Mouse (Mus musculus) midbrain, embryonic 13.5 days (tissue): Measurements from ENCODE around the gene Unc119. TPM values are rescaled to one million over a fixed set of nuclear protein-coding genes. Genes with fewer than 3 reads are reported as not detected.

Experiments
- ATAC-seq: fragments of 200-750 bp; cut with Nextera tagmentation; 2 replicates; pipeline ENCODE4 v1.8.0; 2017; ENCODE audit warnings: mild to moderate bottlenecking, moderate TSS enrichment, moderate library complexity
- H3K27ac ChIP-seq: fragments of 300-500 bp; sonication (generic); 2 replicates; pipeline ENCODE4 v1.5.1; 2015; ENCODE audit warnings: inconsistent platforms, mild to moderate bottlenecking, moderate library complexity
- H3K27me3 ChIP-seq: fragments of 300-500 bp; sonication (generic); 2 replicates; pipeline ENCODE4 v1.6.1; 2015; ENCODE audit warnings: mild to moderate bottlenecking, inconsistent platforms
- H3K36me3 ChIP-seq: fragments of 300-500 bp; sonication (generic); 2 replicates; pipeline ENCODE4 v1.6.1; 2015; ENCODE audit warnings: mild to moderate bottlenecking, inconsistent platforms
- H3K4me1 ChIP-seq: fragments of 300-500 bp; sonication (generic); replicated peaks from 2 replicates; pipeline ENCODE4 v1.6.1; 2015; ENCODE audit warnings: inconsistent platforms
- H3K4me2 ChIP-seq: fragments of 300-500 bp; sonication (generic); replicated peaks from 2 replicates; pipeline ENCODE4 v1.6.1; 2015; ENCODE audit warnings: moderate library complexity, mild to moderate bottlenecking, inconsistent platforms
- H3K4me3 ChIP-seq: fragments of 300-500 bp; sonication (generic); replicated peaks from 2 replicates; pipeline ENCODE4 v1.5.1; 2015; ENCODE audit warnings: mild to moderate bottlenecking, inconsistent platforms
- H3K9ac ChIP-seq: fragments of 300-500 bp; sonication (generic); replicated peaks from 2 replicates; pipeline ENCODE4 v1.6.1; 2015; ENCODE audit warnings: mild to moderate bottlenecking, inconsistent platforms
- H3K9me3 ChIP-seq: fragments of 300-500 bp; sonication (generic); 2 replicates; pipeline ENCODE4 v1.6.1; 2016; ENCODE audit warnings: mild to moderate bottlenecking, inconsistent platforms
- WGBS: fragments of 180-500 bp; shearing (Covaris S2); methylation state at CpG from one replicate; pipeline ENCODE4 v1.1.7; 2015; 5-methylcytosine and 5-hydroxymethylcytosine counted together
- polyA plus RNA-seq: library from polyadenylated mRNA; unstranded; fragments of >200 nt; fragmentation: Nextera tagmentation; extraction: Ambion mirVana; gene quantifications from 2 replicates; pipeline ENCODE4 v1.2.1, GENCODE M21; 2015

Gene Unc119
- polyA plus RNA-seq, 1 experiment from 2014 or later: 75.4 TPM

DNA sequence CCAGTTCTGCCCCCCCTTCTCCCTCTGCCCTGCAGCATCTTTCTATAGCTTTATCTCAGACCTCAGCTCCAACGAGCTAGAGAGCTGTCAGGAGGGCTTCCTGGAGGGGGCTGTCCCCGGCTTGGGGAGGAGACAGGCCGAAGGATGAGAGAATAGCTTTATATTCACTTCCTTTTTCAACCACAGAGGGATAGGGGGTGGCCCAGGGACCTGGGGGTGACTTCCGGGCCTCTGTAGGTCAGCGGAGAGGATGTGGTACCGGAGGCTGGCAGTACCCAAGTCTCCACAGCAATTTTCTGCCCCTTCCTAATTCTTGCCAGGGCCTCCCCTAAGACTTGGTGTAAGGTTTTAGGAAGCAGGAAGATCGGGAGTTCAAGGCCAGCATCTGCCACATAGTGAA lies 2.5 kb downstream of the Unc119 start:
- H3K9ac ChIP-seq: no peak overlapping the region; the same call in 1 of the 2 replicates
- no peak for ATAC-seq
- H3K36me3 ChIP-seq: peaks cover 28% of the 10 kb centered on the region
- peaks cover 39% of the 10 kb centered on the region for H3K4me1 ChIP-seq
- H3K27me3 ChIP-seq: no peaks in the 10 kb centered on the region
- no peak overlapping the region for H3K27ac ChIP-seq
- H3K4me3 ChIP-seq: no peak overlapping the region
- 83% methylated on average over 7 of the region's 7 CpGs for WGBS
- no peaks in the 10 kb centered on the region for H3K9me3 ChIP-seq
- H3K4me2 ChIP-seq: 0 out of 2 replicates have a peak overlapping the region, but pooled peaks have one; percentile 9

DNA sequence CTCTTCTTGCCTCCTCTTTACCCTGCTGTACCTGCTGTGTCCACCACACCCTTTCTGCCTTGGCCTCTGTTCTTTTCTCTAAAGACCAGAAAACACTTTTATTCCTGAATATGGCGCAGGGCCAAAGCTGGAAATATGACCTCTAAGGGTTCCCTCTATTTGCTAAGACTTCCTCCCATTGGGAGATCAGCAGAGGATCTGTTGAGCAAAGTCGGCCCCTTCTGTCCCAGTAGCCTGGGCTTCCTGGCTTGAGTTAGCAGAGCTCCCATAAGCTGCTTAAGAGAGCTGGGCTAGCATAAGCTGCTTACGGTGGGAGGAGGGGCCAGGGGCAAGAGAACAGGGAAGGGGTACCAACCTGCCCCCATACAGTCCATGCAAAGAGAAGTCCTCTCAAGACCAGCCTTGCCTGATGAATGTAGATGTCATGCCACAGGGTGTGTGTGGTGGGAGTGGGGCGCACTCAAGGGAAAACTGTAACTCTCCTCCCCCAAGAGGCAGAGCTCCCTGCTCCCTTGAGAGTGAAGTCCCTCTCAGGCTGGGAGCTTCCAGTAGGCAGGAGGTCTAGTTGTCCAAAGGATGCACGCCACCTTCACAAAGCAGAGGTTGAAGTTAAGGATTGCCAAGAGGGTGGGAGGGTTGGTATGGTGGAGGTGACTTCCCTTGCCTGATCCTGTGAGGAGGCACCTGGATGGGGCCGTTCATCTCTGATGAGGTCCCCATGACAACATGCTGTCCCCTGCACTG lies 3.2 kb downstream of the Unc119 start:
- no peak for ATAC-seq
- no peaks in the 10 kb centered on the region for H3K9me3 ChIP-seq
- no peaks in the 10 kb centered on the region for H3K27me3 ChIP-seq
- no peak overlapping the region for H3K4me3 ChIP-seq
- 67% methylated on average over 6 of the region's 6 CpGs for WGBS
- H3K4me1 ChIP-seq: peaks cover 39% of the 10 kb centered on the region
- H3K4me2 ChIP-seq: 0 out of 2 replicates have a peak overlapping the region, but pooled peaks have one; percentile 9
- H3K36me3 ChIP-seq: peaks cover 21% of the 10 kb centered on the region
- H3K27ac ChIP-seq: peak overlapping the region; percentile 25; the same call in 1 of the 2 replicates
- H3K9ac ChIP-seq: no peak overlapping the region

DNA sequence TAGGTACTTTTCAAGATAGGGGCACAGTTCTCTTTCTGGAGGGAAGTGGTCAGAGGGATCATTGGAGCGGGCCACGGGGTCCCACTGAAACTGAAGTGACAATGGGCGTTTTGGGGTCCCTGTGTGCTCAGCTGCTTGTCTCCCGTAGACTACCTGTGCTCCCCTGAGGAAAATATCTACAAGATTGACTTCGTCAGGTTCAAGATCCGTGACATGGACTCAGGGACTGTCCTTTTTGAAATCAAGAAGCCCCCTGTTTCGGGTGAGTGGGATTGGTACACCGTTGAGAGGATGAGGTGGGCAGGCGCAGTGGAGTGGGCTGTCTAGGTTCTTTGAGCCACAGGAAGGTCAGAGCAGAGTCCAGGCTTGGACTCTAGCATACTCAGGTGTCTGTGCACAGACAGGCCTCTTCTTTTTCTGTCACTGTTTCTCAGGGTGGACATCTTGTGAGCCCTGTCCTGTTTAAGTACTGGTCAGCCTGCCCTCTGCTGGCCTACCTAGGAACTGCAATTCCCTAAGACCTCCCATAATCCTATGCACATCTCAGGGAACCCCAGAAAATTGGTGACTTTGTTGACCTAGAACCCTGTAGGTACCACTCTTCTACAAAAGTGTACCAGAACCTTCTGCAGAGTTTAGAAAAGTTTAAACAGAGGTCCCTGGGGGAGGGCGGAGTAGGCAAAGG lies 3.9 kb downstream of the Unc119 start:
- H3K27ac ChIP-seq: no peak overlapping the region
- peaks cover 18% of the 10 kb centered on the region for H3K36me3 ChIP-seq
- H3K9ac ChIP-seq: no peak overlapping the region
- no peak overlapping the region for H3K4me3 ChIP-seq
- no peaks in the 10 kb centered on the region for H3K27me3 ChIP-seq
- H3K4me1 ChIP-seq: peaks cover 39% of the 10 kb centered on the region
- H3K9me3 ChIP-seq: no peaks in the 10 kb centered on the region
- WGBS: 91% methylated on average over 10 of the region's 10 CpGs
- H3K4me2 ChIP-seq: no peak overlapping the region
- 0 out of 2 replicates have a peak, but pooled peaks have one; percentile 9 for ATAC-seq

- Histone ChIP-seq H3K27ac (no peak overlapping the region), H3K4me1 (peaks cover 38% of the 10 kb centered on the region), H3K27me3 (no peaks in the 10 kb centered on the region), H3K9me3 (no peaks in the 10 kb centered on the region), H3K4me2 (no peak overlapping the region), H3K4me3 (no peak overlapping the region), H3K36me3 (peaks cover 18% of the 10 kb centered on the region), H3K9ac (no peak overlapping the region)
- ATAC-seq: no peak
- 82% methylated on average over 9 of the region's 9 CpGs for WGBS
These were observed 4.6 kb downstream of the Unc119 start for GRCm38 (mm10) chr11:78347908-78348307.

GRCm38 (mm10) chr11:78348474-78348873 lies 5.2 kb downstream of the Unc119 start:
- peaks cover 35% of the 10 kb centered on the region for H3K4me1 ChIP-seq
- H3K27ac ChIP-seq: no peak overlapping the region
- no peak overlapping the region for H3K9ac ChIP-seq
- H3K4me3 ChIP-seq: no peak overlapping the region
- no peaks in the 10 kb centered on the region for H3K9me3 ChIP-seq
- H3K27me3 ChIP-seq: no peaks in the 10 kb centered on the region
- H3K4me2 ChIP-seq: no peak overlapping the region
- no peak for ATAC-seq
- 61% methylated on average over 7 of the region's 7 CpGs for WGBS
- H3K36me3 ChIP-seq: peaks cover 18% of the 10 kb centered on the region

DNA sequence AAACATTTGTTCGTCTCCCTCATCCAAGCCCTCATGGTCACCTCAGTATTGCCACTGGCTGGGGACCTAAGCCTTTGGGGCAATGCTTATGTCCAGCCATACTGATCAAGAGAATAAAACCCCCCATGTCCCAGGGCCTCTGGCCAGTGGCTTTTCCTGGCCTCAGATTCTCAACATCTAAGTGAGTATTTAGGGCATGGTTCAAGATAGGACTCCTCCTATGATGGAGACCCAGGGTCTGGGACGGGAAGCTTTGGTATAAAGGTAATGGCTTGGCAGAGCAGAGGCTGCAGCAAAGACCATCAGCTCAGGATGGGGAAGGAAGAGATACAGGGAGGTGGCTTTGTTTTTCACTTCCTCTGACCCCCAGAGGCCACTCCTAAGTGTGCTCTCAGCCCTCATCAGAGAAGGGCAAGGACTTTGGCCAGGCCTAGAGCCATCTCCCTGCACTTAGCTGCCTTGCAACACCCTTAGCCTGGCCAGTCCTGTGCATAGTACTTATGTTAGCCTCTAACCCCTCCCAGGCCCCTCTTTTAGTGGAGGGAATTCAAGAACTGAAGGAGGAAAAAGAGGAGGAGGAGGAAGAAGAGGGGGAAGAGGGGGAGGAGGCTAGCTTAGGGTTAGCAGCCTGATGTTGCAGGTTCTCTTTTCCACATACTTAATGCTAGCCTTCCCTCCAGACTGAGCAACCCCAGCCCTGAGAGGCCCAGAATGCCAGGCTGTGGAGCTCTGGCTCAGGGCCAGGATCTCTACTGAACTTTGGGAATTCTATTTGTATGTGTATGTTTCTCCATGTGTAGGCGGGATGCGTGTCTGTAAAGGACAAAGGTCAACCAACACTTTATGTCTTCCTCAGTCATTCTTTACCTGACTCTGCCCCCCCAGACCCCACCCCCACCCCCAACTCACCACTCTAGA lies 6.4 kb downstream of the Unc119 start:
- Histone ChIP-seq H3K4me1 (peaks cover 25% of the 10 kb centered on the region), H3K36me3 (peaks cover 18% of the 10 kb centered on the region), H3K4me3 (no peak overlapping the region), H3K27ac (no peak overlapping the region), H3K27me3 (no peaks in the 10 kb centered on the region), H3K9me3 (no peaks in the 10 kb centered on the region), H3K4me2 (no peak overlapping the region), H3K9ac (no peak overlapping the region)
- 88% methylated on average over 4 of the region's 4 CpGs for WGBS
- ATAC-seq: no peak

- no peak for ATAC-seq
- H3K27ac ChIP-seq: no peak overlapping the region
- peaks cover 14% of the 10 kb centered on the region for H3K36me3 ChIP-seq
- no peak overlapping the region for H3K4me2 ChIP-seq
- H3K9ac ChIP-seq: no peak overlapping the region
- no peaks in the 10 kb centered on the region for H3K9me3 ChIP-seq
- no peaks in the 10 kb centered on the region for H3K4me1 ChIP-seq
- no peak overlapping the region for H3K4me3 ChIP-seq
- no peaks in the 10 kb centered on the region for H3K27me3 ChIP-seq
- WGBS: 90% methylated on average over 1 of the region's 1 CpGs
These were observed 9.8 kb downstream of the Unc119 start for GRCm38 (mm10) chr11:78353081-78353480.

DNA sequence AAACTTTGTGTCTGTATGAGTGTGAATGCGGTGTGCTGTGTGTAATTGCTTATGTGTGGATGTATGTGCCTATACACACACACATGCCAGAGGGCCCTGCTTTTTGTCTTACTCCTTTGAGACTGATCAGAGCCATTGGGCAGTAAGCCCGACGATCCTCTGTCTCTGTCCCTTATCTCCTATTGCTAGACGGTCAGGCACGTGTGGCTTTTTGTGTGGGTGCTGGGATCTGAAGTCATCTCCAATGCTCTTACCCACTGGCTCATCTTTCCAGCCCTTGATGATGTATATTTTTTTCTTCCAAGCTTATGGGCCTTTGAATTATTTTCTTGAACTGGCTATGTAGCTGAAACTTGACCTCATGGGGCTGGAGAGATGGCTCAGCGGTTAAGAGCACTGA lies 11.6 kb downstream of the Unc119 start:
- H3K9me3 ChIP-seq: no peaks in the 10 kb centered on the region
- H3K4me3 ChIP-seq: no peak overlapping the region
- H3K27me3 ChIP-seq: no peaks in the 10 kb centered on the region
- H3K4me2 ChIP-seq: no peak overlapping the region
- no peaks in the 10 kb centered on the region for H3K36me3 ChIP-seq
- H3K4me1 ChIP-seq: no peaks in the 10 kb centered on the region
- 82% methylated on average over 6 of the region's 6 CpGs for WGBS
- H3K27ac ChIP-seq: no peak overlapping the region
- H3K9ac ChIP-seq: no peak overlapping the region
- no peak for ATAC-seq

- no peaks in the 10 kb centered on the region for H3K9me3 ChIP-seq
- H3K4me3 ChIP-seq: no peak overlapping the region
- H3K4me1 ChIP-seq: no peaks in the 10 kb centered on the region; the same call in 1 of the 2 replicates
- whole genome bisulfite sequencing: 35% methylated on average over 4 of the region's 4 CpGs
- H3K9ac ChIP-seq: no peak overlapping the region
- ATAC-seq: no peak; the same call in 1 of the 2 replicates
- no peaks in the 10 kb centered on the region for H3K27me3 ChIP-seq
- no peak overlapping the region for H3K4me2 ChIP-seq
- no peaks in the 10 kb centered on the region for H3K36me3 ChIP-seq
- H3K27ac ChIP-seq: no peak overlapping the region
These were observed 12.4 kb downstream of the Unc119 start for GRCm38 (mm10) chr11:78355471-78356238.

DNA sequence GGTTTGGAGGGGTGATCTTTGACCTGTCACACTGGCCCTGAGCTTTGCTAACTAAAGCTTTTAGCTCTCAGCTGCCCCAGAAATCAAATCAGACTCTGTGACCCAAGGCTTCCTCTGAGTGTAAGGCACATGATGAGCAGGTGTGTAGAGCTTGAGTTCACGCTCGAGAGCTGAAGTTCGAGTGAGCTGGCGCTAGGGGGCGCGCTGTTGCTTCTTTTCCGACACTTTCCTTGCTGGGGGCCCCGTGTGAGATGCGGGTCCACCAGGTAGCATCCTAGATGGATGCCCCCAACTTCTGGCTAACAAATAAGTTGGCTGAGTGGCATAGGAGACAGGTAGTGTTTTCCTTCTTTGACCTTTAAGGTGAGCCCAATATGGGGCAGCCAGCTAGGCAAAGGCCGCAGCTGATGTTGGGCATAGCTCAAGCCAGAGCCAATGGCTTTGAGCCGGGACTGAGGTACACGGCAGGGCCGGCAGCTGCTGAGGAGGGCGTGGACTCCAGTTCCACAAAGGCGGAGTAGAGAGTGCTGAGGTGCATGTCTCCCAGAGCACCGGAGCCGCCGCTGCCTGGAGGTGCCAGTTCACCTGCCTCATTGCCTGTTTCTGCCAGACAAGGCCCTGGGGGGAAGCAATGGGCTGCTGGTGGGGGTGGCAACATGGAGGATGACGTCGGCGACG lies 15.2 kb downstream of the Unc119 start:
- no peaks in the 10 kb centered on the region for H3K27me3 ChIP-seq
- H3K9ac ChIP-seq: no peak overlapping the region
- no peak overlapping the region for H3K27ac ChIP-seq
- H3K4me1 ChIP-seq: no peaks in the 10 kb centered on the region; the same call in 1 of the 2 replicates
- WGBS: 12% methylated on average over 22 of the region's 22 CpGs
- H3K9me3 ChIP-seq: no peaks in the 10 kb centered on the region
- no peaks in the 10 kb centered on the region for H3K36me3 ChIP-seq
- no peak overlapping the region for H3K4me3 ChIP-seq
- ATAC-seq: no peak
- H3K4me2 ChIP-seq: no peak overlapping the region
